Mouse (Mus musculus): ENCODE measurements around the gene Tmco4.

DNA sequence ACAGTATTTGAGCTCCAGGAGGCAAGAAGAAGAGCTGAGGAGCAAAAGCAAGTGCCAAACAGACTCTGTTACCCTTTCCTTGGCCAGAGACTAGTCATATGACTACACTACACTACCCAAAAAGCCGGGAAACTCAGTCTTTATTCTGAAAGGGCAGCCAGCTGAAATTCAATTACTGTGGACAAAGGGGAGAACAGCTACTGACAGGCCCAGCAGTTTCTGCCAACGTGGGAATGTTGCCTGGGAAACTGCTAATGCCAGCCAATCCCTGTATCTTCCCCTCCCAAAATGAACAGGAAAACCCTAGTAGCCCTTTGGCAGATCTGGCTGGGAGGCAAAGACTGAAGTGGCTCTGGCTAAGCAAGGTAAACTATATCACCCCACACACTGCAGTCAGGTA lies 51.7 kb downstream of the Tmco4 start:
- TF ChIP-seq CTCF (IDR thresholded peaks at IDR 0.05; ENCODE audit: insufficient read depth, low read length): no peak
- no peak for TF ChIP-seq POLR2A (IDR thresholded peaks at IDR 0.05; ENCODE audit: borderline replicate concordance, extremely low read depth, low read depth, low read length)
